Mouse (Mus musculus) spleen, adult 2 months (tissue): ENCODE measurements around the gene Hes3. TPM values are rescaled to one million over a fixed set of nuclear protein-coding genes. Genes with fewer than 3 reads are reported as not detected.
A peak's percentile ranks its signal among the peaks of the same experiment; 100 is the strongest.

ENCODE experiments used
- DNase-seq, 2 experiments: peaks; one replicate each; pipeline versions ENCODE4 v3.0.0 to v3.0.0-alpha.2; 2012 to 2021; ENCODE audit warnings: low spot score in 2 of 2, low read depth in 1 of 2
- H3K27ac ChIP-seq: fragments of 200-500 bp; 2 replicates; pipeline ENCODE4 v1.5.1; 2012; ENCODE audit warnings: low read length, inconsistent platforms; ENCODE audit not compliant: insufficient read depth
- H3K27me3 ChIP-seq: fragments of 200-500 bp; 2 replicates; pipeline ENCODE4 v1.6.1; 2012; ENCODE audit warnings: mild to moderate bottlenecking, moderate library complexity, low read length, inconsistent platforms; ENCODE audit not compliant: control insufficient read depth, insufficient read depth
- H3K36me3 ChIP-seq: fragments of 200-500 bp; 2 replicates; pipeline ENCODE4 v1.6.1; 2012; ENCODE audit warnings: mild to moderate bottlenecking, low read length, inconsistent platforms; ENCODE audit not compliant: control insufficient read depth, insufficient read depth
- H3K4me1 ChIP-seq: fragments of 200-500 bp; 2 replicates; pipeline ENCODE4 v1.6.1; 2011; ENCODE audit warnings: inconsistent platforms; ENCODE audit not compliant: control insufficient read depth, insufficient read depth, insufficient read length
- H3K4me3 ChIP-seq: fragments of 200-500 bp; 2 replicates; pipeline ENCODE4 v1.5.1; 2011; ENCODE audit warnings: mild to moderate bottlenecking, inconsistent platforms; ENCODE audit not compliant: insufficient read depth, insufficient read length; ENCODE audit errors: extremely low read depth
- CTCF ChIP-seq: fragments of 200-500 bp; IDR thresholded peaks from 2 replicates; pipeline ENCODE4 v1.5.1; 2011; ENCODE audit warnings: mild to moderate bottlenecking, inconsistent platforms; ENCODE audit not compliant: insufficient read depth, insufficient read length, insufficient replicate concordance; ENCODE audit errors: extremely low read depth
- POLR2A ChIP-seq: fragments of 200-500 bp; IDR thresholded peaks from 2 replicates; pipeline ENCODE4 v1.6.1; 2011; ENCODE audit warnings: low read depth, low read length, inconsistent platforms
- WGBS: fragments of 180-500 bp; shearing (Covaris S2); methylation state at CpG from one replicate; pipeline ENCODE4 v1.1.7; 2018; 5-methylcytosine and 5-hydroxymethylcytosine counted together
- polyA plus RNA-seq: library from polyadenylated mRNA; depleted of rRNA; stranded (reverse); fragments of >200 nt; gene quantifications from 2 replicates; pipeline ENCODE4 v1.2.3, GENCODE M21; 2012

The Hes3 gene
- polyA plus RNA-seq, 1 experiment: 0.11 TPM

- Histone ChIP-seq H3K4me1 (peaks cover 10% of the 10 kb centered on the region), H3K4me3 (no peak overlapping the region), H3K27me3 (peaks cover 13% of the 10 kb centered on the region), H3K36me3 (no peaks in the 10 kb centered on the region), H3K27ac (no peak overlapping the region)
- TF ChIP-seq CTCF: no peak
- no peak for TF ChIP-seq POLR2A
- DNase-seq: no peak
- WGBS: 56% methylated on average over 15 of the region's 15 CpGs
Observed at GRCm38 (mm10) chr4:152281601-152282000, 9.9 kb downstream of the Hes3 start.

GRCm38 (mm10) chr4:152278986-152279385, 12.5 kb downstream of the Hes3 start:
- peaks cover 14% of the 10 kb centered on the region for H3K27me3 ChIP-seq
- TF ChIP-seq CTCF (no peak), POLR2A (no peak)
- H3K27ac ChIP-seq: no peak overlapping the region
- 87% methylated on average over 23 of the region's 23 CpGs for whole genome bisulfite sequencing
- no peak for DNase-seq
- H3K4me3 ChIP-seq: no peak overlapping the region
- peaks cover 10% of the 10 kb centered on the region for H3K4me1 ChIP-seq
- H3K36me3 ChIP-seq: no peaks in the 10 kb centered on the region

DNA sequence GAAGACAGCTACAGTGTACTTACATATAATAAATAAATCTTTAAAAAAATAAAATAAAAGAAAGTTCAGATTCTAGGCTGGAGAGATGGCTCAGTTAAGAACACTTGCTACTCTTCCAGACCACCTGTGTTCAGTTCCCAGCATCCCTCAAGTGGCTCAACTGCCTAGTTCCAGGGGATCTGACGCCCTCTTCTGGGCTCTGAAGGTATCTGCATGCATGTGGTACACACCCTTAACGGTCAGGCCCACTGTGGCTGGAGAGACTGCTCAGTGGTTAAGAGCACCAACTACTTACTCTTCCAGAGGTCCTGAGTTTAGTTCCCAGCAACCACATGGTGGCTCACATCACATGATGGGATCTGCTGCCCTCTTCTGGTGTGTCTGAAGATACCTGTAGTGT, 13.5 kb downstream of the Hes3 start:
- WGBS: 67% methylated on average over 2 of the region's 2 CpGs
- no peak for TF ChIP-seq POLR2A
- TF ChIP-seq CTCF: no peak

GRCm38 (mm10) chr4:152276389-152277347, 14.8 kb downstream of the Hes3 start:
- TF ChIP-seq CTCF (peak; percentile 32; the same call in 1 of the 2 replicates), POLR2A (no peak)
- no peaks in the 10 kb centered on the region; the same call in none of the 2 replicates for H3K4me1 ChIP-seq
- no peak overlapping the region for H3K4me3 ChIP-seq
- no peak for DNase-seq
- H3K36me3 ChIP-seq: no peaks in the 10 kb centered on the region
- no peak overlapping the region for H3K27ac ChIP-seq
- 63% methylated on average over 10 of the region's 10 CpGs for WGBS
- H3K27me3 ChIP-seq: peaks cover 10% of the 10 kb centered on the region

More for the DNA sequence above, 13.5 kb downstream of the Hes3 start:
- H3K36me3 ChIP-seq: no peaks in the 10 kb centered on the region
- no peak for DNase-seq
- H3K27me3 ChIP-seq: peaks cover 15% of the 10 kb centered on the region
- no peak overlapping the region for H3K4me3 ChIP-seq
- H3K4me1 ChIP-seq: peaks cover 5% of the 10 kb centered on the region
- no peak overlapping the region for H3K27ac ChIP-seq

GRCm38 (mm10) chr4:152274681-152275131, 16.8 kb downstream of the Hes3 start:
- no peak for TF ChIP-seq CTCF
- TF ChIP-seq POLR2A: no peak
- H3K4me3 ChIP-seq: peak overlapping the region; percentile 4; the same call in 1 of the 2 replicates
- H3K27me3 ChIP-seq: peaks cover 10% of the 10 kb centered on the region
- WGBS: 6% methylated on average over 20 of the region's 20 CpGs
- H3K36me3 ChIP-seq: no peaks in the 10 kb centered on the region
- no peak overlapping the region; the same call in 1 of the 2 replicates for H3K27ac ChIP-seq
- no peak for DNase-seq
- no peaks in the 10 kb centered on the region; the same call in none of the 2 replicates for H3K4me1 ChIP-seq

DNA sequence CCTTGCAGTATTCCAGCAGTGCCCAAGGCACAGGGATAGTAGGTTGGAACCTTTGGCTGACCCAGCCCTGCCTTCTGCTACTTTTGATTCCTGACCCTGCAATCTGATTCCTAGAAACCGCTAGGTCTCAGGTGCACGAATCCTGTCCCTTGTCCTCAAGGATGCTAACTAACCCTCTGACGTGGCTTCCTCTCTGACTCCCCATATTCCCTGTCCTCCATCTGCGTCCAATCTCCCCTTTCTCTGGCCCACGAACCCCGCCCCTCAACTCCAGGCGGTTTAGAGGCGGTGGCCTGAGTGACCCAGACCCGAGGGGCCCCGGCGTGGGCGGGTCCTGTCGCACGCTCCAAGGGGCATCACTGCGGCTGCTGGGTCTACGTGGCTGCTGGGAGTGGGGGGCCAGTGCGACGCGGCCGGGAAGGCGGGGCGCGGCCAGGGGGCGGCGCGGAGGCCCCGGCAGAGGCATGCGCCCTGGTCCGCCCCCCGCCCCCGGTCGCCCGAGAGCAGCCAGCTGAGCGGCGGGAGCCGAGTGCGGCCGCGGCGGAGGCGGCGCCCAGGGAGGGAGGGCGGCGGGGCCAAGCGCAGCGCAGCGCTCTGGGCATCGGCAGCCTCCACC, 17.7 kb downstream of the Hes3 start, which contains the start of gene Gpr153:
Gpr153 (plus strand) TSS at position 612 of the 616 bp plus-strand sequence.
- H3K4me1 ChIP-seq: no peaks in the 10 kb centered on the region; the same call in none of the 2 replicates
- no peak for DNase-seq
- H3K4me3 ChIP-seq: peak within 1 kb of the TSS; percentile 40; the same call in 1 of the 2 replicates
- 9% methylated on average over 37 of the region's 48 CpGs for WGBS
- no peak for TF ChIP-seq POLR2A
- no peak for TF ChIP-seq CTCF
- no peaks in the 10 kb centered on the region for H3K36me3 ChIP-seq
- H3K27me3 ChIP-seq: peaks cover 10% of the 10 kb centered on the region
- no peak within 1 kb of the TSS; the same call in 1 of the 2 replicates for H3K27ac ChIP-seq
